Comparison of ENCODE assay signal across 25 mouse cellular contexts in the genomic region with DNA sequence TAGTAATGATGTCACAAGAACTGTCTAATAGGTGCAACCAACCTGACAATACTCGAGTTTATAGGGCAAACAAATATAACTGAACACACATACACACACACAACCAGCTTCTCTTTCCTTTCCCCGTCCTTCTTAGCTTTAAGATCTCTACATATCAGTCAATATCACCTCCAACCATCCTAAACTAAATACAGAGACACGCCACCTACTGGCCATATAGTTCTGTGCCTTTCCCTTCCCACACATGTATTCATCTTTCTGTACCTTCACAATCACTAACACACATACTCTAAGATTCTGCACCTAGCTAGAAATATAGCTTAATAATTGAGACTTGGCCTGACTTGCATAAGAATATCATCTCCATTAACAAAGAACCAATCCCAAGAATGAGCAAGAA.
DNase-seq lines count a peak whose midpoint lies in the region; ATAC-seq and TF ChIP-seq lines count a peak whose summit lies in the region.
"Had no signal": no experiment of that assay in that cellular context is flagged by ENCODE, and none has a peak within 500 bp of the region (broad histone marks: within the 10 kb centered on the region; RNA-seq: fewer than 3 reads in every experiment).

No protein-coding gene starts in this region.

- TF ChIP-seq CTCF in layer of hippocampus, adult 2 months (conservative IDR thresholded peaks at IDR 0.05) = peak; percentile 56
- TF ChIP-seq CTCF in Patski (IDR thresholded peaks at IDR 0.05) = peak; percentile 30

- in situ Hi-C loops in Patski (cut with MboI; ENCODE audit: low pct_unique_long_range_greater_than_20kb) = loop anchor here (25.0 kb wide), 1 partner anchor 713 kb away; no protein-coding TSS in a partner anchor

- H3K4me3 ChIP-seq in layer of hippocampus, adult 2 months = no peak overlapping the region
- H3K4me3 ChIP-seq: embryonic facial prominence, embryonic 12.5 days; lung, embryonic 15.5 days; megakaryocyte, embryonic 14.5 days; midbrain, embryonic 13.5 days; neural tube, embryonic 13.5 days; stomach, embryonic 15.5 days had no signal

- H3K27me3 ChIP-seq in Patski = no peaks in the 10 kb centered on the region
- H3K27me3 ChIP-seq: embryonic facial prominence, embryonic 12.5 days; lung, embryonic 15.5 days; megakaryocyte, embryonic 14.5 days; midbrain, embryonic 13.5 days; neural tube, embryonic 13.5 days; stomach, embryonic 15.5 days had no signal

- CTCF ChIA-PET in Patski (lab: Charles Lee) = no interaction called here

- POLR2A ChIA-PET in Patski (lab: Charles Lee) = no interaction called here

- H3K27ac ChIP-seq in layer of hippocampus, adult 2 months = no peak overlapping the region
- H3K27ac ChIP-seq: embryonic facial prominence, embryonic 12.5 days; liver, embryonic 14.5 days; lung, embryonic 15.5 days; midbrain, embryonic 13.5 days; neural tube, embryonic 13.5 days; stomach, embryonic 15.5 days had no signal

- peak; percentile 6 for DNase-seq in heart, adult 11 months
- DNase-seq in heart, postnatal 14 days = no peak
- no peak for DNase-seq in layer of hippocampus, adult 2 months (ENCODE audit: low spot score in 2 of 2)
- no peak for DNase-seq in layer of hippocampus, adult 9-10 months (ENCODE audit: low spot score)
- DNase-seq in 416B (ENCODE audit: low read depth) (peak; percentile 16), Patski (ENCODE audit: low read depth, low spot score) (no peak)
- DNase-seq in ovary, postnatal 36 days (ENCODE audit: low spot score) = no peak
- no peak for DNase-seq in urinary bladder, postnatal 25 days (ENCODE audit: low spot score)
- DNase-seq: adrenal gland, adult 8-10 months; cerebellum, adult 2 months; cerebellum, postnatal 25 days; gastrocnemius, postnatal 25 days; heart, postnatal 4 days; kidney, adult 18-20 months; kidney, postnatal 14 days; lung, postnatal 36 days; thymus, adult 18-20 months; thymus, postnatal 36 days had no signal

- no peak for ATAC-seq in Patski
- ATAC-seq: midbrain, embryonic 13.5 days had no signal

- intact Hi-C loops in heart, postnatal 14 days (cut with DNase I) = no loop called here

Comparison
In these comparisons a context has a peak if more than half of its experiments do, and no peak if none do; other contexts are left out.
1. DNase-seq: peak in heart, adult 11 months (single experiment) and 416B (single experiment); none in heart, postnatal 14 days (0 of 2), layer of hippocampus, adult 2 months (0 of 2), layer of hippocampus, adult 9-10 months (single experiment), Patski (single experiment), ovary, postnatal 36 days (single experiment) and urinary bladder, postnatal 25 days (single experiment).